Mouse (Mus musculus) heart, embryonic 10.5 days (tissue): ENCODE data around the gene Cdkn3. TPM values are rescaled to one million over a fixed set of nuclear protein-coding genes. Genes with fewer than 3 reads are reported as not detected.
"Not testable (repeated sequence)": the region's sequence is repeated elsewhere in the genome, so short reads cannot be mapped to it uniquely, and the experiment has no call there.

ENCODE experiments used
- DNase-seq: peaks from one replicate; pipeline ENCODE4 v3.0.0-alpha.2; 2017; ENCODE audit warnings: low spot score
- H3K27ac ChIP-seq: fragments of 300-500 bp; sonication (generic); 2 replicates; pipeline ENCODE4 v1.5.1; 2016; ENCODE audit warnings: mild to moderate bottlenecking
- H3K27me3 ChIP-seq: fragments of 300-500 bp; sonication (generic); 2 replicates; pipeline ENCODE4 v1.6.1; 2016; ENCODE audit warnings: mild to moderate bottlenecking; ENCODE audit not compliant: poor library complexity, insufficient read depth, severe bottlenecking
- H3K36me3 ChIP-seq: fragments of 300-500 bp; sonication (generic); 2 replicates; pipeline ENCODE4 v1.6.1; 2016; ENCODE audit warnings: mild to moderate bottlenecking, moderate library complexity
- H3K4me1 ChIP-seq: fragments of 300-500 bp; sonication (generic); 2 replicates; pipeline ENCODE4 v1.6.1; 2016; ENCODE audit warnings: mild to moderate bottlenecking
- H3K4me3 ChIP-seq: fragments of 300-500 bp; sonication (generic); 2 replicates; pipeline ENCODE4 v1.5.1; 2016; ENCODE audit warnings: mild to moderate bottlenecking, moderate library complexity
- H3K9me3 ChIP-seq: fragments of 300-500 bp; sonication (generic); 2 replicates; pipeline ENCODE4 v1.6.1; 2016; ENCODE audit warnings: mild to moderate bottlenecking, moderate library complexity
- WGBS: fragments of 180-500 bp; shearing (Covaris S2); methylation state at CpG from one replicate; pipeline ENCODE4 v1.1.7; 2016; 5-methylcytosine and 5-hydroxymethylcytosine counted together
- polyA plus RNA-seq: library from polyadenylated mRNA; unstranded; fragments of >200 nt; fragmentation: Nextera tagmentation; extraction: Ambion mirVana; gene quantifications from 2 replicates; pipeline ENCODE4 v1.2.1, GENCODE M21; 2016

Gene Cdkn3
- 46.8 and 52.6 TPM in 2 replicates for polyA plus RNA-seq

- Histone ChIP-seq H3K27ac (peak within 1 kb of the TSS; percentile 92), H3K9me3 (no peaks in the 10 kb centered on the region), H3K4me3 (peak within 1 kb of the TSS; percentile 90), H3K4me1 (peaks cover 16% of the 10 kb centered on the region), H3K27me3 (no peaks in the 10 kb centered on the region), H3K36me3 (peaks cover 16% of the 10 kb centered on the region; the same call in 1 of the 2 replicates)
- under 1% methylated on average over 54 of the region's 54 CpGs for WGBS
- DNase-seq, result peak; percentile 99
These were observed at the start of gene Cdkn3 for GRCm38 (mm10) chr14:46760355-46761029. Gene Cdkn3 (plus strand): TSS chr14:46760541.

- DNase-seq, result no peak
- no peaks in the 10 kb centered on the region for H3K27me3 ChIP-seq
- H3K27ac ChIP-seq, result no peak overlapping the region
- WGBS, result 68% methylated on average over 12 of the region's 12 CpGs
- H3K36me3 ChIP-seq, result no peaks in the 10 kb centered on the region
- no peaks in the 10 kb centered on the region; the same call in 1 of the 2 replicates for H3K4me1 ChIP-seq
- no peak overlapping the region for H3K4me3 ChIP-seq
- no peaks in the 10 kb centered on the region for H3K9me3 ChIP-seq
These were observed 41.8 kb upstream of the Cdkn3 start for GRCm38 (mm10) chr14:46718483-46718922.

- no peak for DNase-seq
- WGBS, result 62% methylated on average over 5 of the region's 5 CpGs
- H3K27me3 ChIP-seq, result no peaks in the 10 kb centered on the region
- H3K4me1 ChIP-seq, result no peaks in the 10 kb centered on the region; the same call in 1 of the 2 replicates
- H3K9me3 ChIP-seq, result no peaks in the 10 kb centered on the region
- H3K4me3 ChIP-seq, result no peak overlapping the region
- no peaks in the 10 kb centered on the region for H3K36me3 ChIP-seq
- no peak overlapping the region for H3K27ac ChIP-seq
These were observed 38.3 kb upstream of the Cdkn3 start for GRCm38 (mm10) chr14:46722031-46722430.

GRCm38 (mm10) chr14:46723828-46724227, 36.5 kb upstream of the Cdkn3 start:
- H3K4me1 ChIP-seq, result no peaks in the 10 kb centered on the region
- no peak overlapping the region for H3K4me3 ChIP-seq
- no peak overlapping the region; the same call in 1 of the 2 replicates for H3K27ac ChIP-seq
- no peaks in the 10 kb centered on the region for H3K36me3 ChIP-seq
- DNase-seq, result no peak
- WGBS, result 34% methylated on average over 3 of the region's 3 CpGs
- no peaks in the 10 kb centered on the region for H3K9me3 ChIP-seq
- H3K27me3 ChIP-seq, result no peaks in the 10 kb centered on the region

- H3K36me3 ChIP-seq, result no peaks in the 10 kb centered on the region
- no peak for DNase-seq
- 53% methylated on average over 5 of the region's 5 CpGs for WGBS
- H3K27me3 ChIP-seq, result no peaks in the 10 kb centered on the region
- H3K4me3 ChIP-seq, result no peak overlapping the region
- H3K4me1 ChIP-seq, result no peaks in the 10 kb centered on the region
- H3K27ac ChIP-seq, result no peak overlapping the region
- H3K9me3 ChIP-seq, result no peaks in the 10 kb centered on the region
These were observed 35.4 kb upstream of the Cdkn3 start for GRCm38 (mm10) chr14:46724941-46725340.

GRCm38 (mm10) chr14:46725743-46726142, 34.6 kb upstream of the Cdkn3 start:
- H3K27me3 ChIP-seq, result no peaks in the 10 kb centered on the region
- H3K36me3 ChIP-seq, result no peaks in the 10 kb centered on the region
- DNase-seq, result no peak
- H3K27ac ChIP-seq, result no peak overlapping the region
- H3K4me1 ChIP-seq, result no peaks in the 10 kb centered on the region
- no peaks in the 10 kb centered on the region for H3K9me3 ChIP-seq
- 50% methylated on average over 3 of the region's 3 CpGs for WGBS
- H3K4me3 ChIP-seq, result no peak overlapping the region

- 76% methylated on average over 5 of the region's 5 CpGs for WGBS
These were observed 26.1 kb upstream of the Cdkn3 start for GRCm38 (mm10) chr14:46734262-46734661.

GRCm38 (mm10) chr14:46734761-46735455, 25.4 kb upstream of the Cdkn3 start:
- Histone ChIP-seq H3K4me1 (no peaks in the 10 kb centered on the region), H3K4me3 (no peak overlapping the region), H3K27ac (no peak overlapping the region), H3K36me3 (no peaks in the 10 kb centered on the region), H3K27me3 (no peaks in the 10 kb centered on the region), H3K9me3 (no peaks in the 10 kb centered on the region)
- no peak for DNase-seq
- WGBS, result 86% methylated on average over 14 of the region's 14 CpGs

More at GRCm38 (mm10) chr14:46734262-46734661, 26.1 kb upstream of the Cdkn3 start:
- no peaks in the 10 kb centered on the region for H3K9me3 ChIP-seq
- H3K36me3 ChIP-seq, result no peaks in the 10 kb centered on the region
- H3K27ac ChIP-seq, result no peak overlapping the region
- DNase-seq, result no peak
- no peaks in the 10 kb centered on the region for H3K27me3 ChIP-seq
- no peak overlapping the region for H3K4me3 ChIP-seq
- no peaks in the 10 kb centered on the region for H3K4me1 ChIP-seq

GRCm38 (mm10) chr14:46736366-46736765, 24.0 kb upstream of the Cdkn3 start:
- Histone ChIP-seq H3K27ac (no peak overlapping the region), H3K4me1 (no peaks in the 10 kb centered on the region), H3K36me3 (no peaks in the 10 kb centered on the region), H3K4me3 (no peak overlapping the region), H3K9me3 (no peaks in the 10 kb centered on the region), H3K27me3 (no peaks in the 10 kb centered on the region)
- DNase-seq, result no peak
- WGBS, result 88% methylated on average over 4 of the region's 4 CpGs

- not testable (repeated sequence) for H3K9me3 ChIP-seq, DNase-seq, H3K27me3 ChIP-seq, H3K4me1 ChIP-seq, H3K27ac ChIP-seq, H3K36me3 ChIP-seq, H3K4me3 ChIP-seq
These were observed 23.0 kb upstream of the Cdkn3 start for GRCm38 (mm10) chr14:46737346-46737745.

- H3K36me3 ChIP-seq, result no peaks in the 10 kb centered on the region
- no peak overlapping the region for H3K4me3 ChIP-seq
- no peak for DNase-seq
- H3K27me3 ChIP-seq, result no peaks in the 10 kb centered on the region
- no peak overlapping the region for H3K27ac ChIP-seq
- H3K9me3 ChIP-seq, result no peaks in the 10 kb centered on the region
- WGBS, result 82% methylated on average over 2 of the region's 2 CpGs
- H3K4me1 ChIP-seq, result no peaks in the 10 kb centered on the region
These were observed 17.7 kb upstream of the Cdkn3 start for GRCm38 (mm10) chr14:46742674-46743073.

- 87% methylated on average over 8 of the region's 8 CpGs for WGBS
These were observed 14.9 kb upstream of the Cdkn3 start for GRCm38 (mm10) chr14:46745413-46745812.

GRCm38 (mm10) chr14:46754371-46754770, 6.0 kb upstream of the Cdkn3 start:
- not testable (repeated sequence) for DNase-seq, H3K4me1 ChIP-seq, H3K27ac ChIP-seq, H3K36me3 ChIP-seq, H3K27me3 ChIP-seq, H3K4me3 ChIP-seq, H3K9me3 ChIP-seq
- WGBS, result 62% methylated on average over 10 of the region's 10 CpGs

More at GRCm38 (mm10) chr14:46745413-46745812, 14.9 kb upstream of the Cdkn3 start:
- Histone ChIP-seq H3K9me3 (no peaks in the 10 kb centered on the region), H3K4me3 (no peak overlapping the region), H3K27ac (no peak overlapping the region), H3K36me3 (no peaks in the 10 kb centered on the region), H3K27me3 (no peaks in the 10 kb centered on the region), H3K4me1 (no peaks in the 10 kb centered on the region)
- DNase-seq, result no peak
